Mouse (Mus musculus): ENCODE results near the gene Sec11a.

The Sec11a gene

DNA sequence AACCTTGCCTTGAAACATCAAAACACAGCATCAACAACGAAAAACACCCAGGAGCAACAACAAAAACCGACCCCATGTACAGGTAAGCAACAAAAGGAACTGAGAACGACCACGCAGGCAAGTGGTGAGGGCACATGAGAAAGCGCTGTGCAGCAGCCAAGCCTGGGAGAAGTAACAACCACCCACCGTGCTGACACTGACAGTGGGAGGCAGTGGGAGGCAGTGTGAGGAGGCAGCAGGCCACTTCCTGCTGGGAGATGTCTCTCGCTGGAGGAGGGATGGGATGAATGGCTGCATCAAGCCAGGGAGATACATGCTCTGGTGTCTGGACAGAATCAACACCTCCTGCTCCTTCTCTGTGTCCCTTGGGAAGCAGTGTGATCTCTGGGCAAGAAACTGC is 50.4 kb downstream of the Sec11a start:
- peak in 1 of 2 experiments; percentile 23 for DNase-seq

DNA sequence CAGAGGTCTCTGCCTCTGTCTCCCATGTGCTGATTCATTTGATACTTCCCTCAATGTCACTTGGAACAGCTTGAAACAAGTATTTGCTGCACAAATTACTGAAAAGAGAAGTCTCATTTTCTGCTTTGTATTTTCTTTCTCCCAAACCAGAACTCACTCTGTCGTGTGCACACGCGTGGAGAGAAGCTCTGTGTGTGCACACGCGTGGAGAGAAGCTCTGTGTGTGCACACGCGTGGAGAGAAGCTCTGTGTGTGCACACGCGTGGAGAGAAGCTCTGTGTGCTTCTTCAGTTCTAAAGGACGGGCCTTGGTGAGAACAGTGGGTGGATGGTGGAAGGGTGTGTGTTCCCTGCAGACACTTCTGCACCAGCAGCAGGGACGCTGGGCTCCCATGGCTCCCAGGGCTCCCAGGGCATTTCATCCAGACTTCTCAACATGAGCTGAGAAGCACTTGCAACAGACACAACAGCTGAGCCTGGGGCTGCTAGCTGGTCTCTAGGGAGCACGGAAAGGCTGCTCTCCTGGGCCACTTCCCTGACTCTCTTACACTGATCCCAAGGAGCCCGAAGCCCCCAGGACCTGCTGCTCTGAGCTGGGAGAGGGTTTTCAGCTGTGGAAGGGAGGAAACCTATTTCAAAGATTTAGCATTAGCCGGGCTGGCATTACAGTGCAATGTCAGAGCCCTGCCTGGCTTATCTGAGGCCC is 52.6 kb downstream of the Sec11a start:
- peak in 1 of 2 experiments; percentile 27 for DNase-seq

DNA sequence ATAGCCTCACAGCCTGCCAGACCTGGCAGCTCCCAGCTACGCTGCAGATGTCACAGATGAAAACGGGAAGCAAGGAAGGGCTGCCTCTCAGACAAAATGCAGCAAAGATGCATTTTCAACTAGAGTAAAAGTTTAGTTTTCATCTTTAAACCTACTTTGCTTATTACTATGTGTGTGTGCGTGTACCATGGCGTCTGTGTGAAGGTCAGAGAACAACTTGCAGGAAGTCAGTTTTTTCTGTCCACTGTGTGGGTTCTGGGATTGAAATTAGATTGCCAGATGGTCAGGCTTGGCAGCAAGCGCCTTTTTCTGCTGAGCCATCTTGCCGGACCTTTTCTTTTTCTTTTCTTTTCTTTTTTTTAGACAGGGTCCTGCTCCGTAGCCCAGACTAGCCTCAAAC is 53.4 kb downstream of the Sec11a start:
- no peak for DNase-seq

DNA sequence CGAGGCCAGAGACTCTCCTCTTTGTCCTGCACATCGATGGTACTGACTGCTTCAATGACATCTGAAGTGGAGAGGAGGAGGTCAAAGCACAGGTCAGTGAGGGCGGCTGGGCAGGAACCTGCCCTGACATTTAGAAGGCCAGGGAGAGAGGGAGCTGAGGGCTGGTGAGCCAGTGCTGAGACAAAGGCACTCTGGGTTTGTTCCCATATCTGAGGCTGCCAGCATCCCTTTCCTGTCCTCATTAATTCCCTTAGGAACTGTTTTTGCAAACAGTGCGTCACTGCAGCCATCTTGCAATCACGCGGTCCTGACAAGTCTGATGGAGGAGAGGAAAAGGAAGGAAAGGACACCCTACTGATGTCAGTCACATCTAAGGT is 53.8 kb downstream of the Sec11a start:
- DNase-seq = peak; percentile 24 to 67

DNA sequence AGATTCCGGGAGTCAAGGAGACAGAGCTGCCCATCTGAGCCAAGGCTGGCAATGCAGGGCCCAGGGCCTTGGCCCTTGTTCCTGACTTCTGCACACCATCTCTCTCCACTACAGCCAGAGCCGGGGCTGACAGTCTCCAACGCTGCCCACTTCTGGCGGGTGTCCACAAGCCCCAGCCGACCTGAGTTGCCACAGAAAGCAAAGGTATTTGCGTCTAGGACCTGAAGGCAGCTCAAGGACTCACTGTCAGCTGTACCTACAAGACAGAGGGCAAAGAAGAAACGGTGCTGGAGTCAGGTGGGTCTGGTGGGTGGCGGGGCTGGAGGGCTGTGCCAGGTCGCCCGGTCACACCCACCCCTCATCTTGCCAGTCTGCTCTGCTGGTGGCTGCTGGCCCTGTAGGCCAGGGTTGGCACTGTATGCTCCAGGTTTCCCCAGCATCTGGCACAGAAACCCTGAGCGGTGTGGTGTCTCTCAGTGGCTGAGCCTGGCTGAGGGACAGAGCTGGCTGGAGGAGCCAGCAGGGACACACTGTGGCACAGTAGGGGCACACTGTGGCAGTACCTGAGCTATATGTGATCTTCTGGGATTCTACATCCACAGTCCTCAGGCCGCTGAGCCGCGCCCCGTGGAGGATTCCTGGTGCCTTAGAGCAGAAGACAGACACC is 54.4 kb downstream of the Sec11a start:
- DNase-seq = no peak

DNA sequence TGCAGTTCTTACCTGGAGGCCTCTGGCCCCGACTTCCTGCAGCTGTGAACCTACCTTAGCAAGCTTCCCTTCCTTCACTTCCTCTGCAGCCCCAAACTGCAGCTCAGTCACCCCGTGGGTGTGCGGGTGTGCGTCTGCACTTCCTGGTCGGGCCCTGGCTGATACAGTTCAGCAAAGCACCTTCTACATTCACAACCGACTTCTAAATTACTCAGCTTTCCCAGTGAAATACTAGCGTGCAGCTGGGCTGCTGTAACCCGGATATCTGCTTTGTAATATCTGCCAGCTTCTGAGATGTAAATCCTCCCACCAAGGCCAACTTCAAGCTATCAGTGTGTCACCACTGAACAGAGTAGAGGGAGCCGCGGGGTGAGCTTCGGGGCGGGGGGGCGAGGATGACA is 57.7 kb downstream of the Sec11a start:
- peak in 1 of 2 experiments; percentile 47 for DNase-seq

DNA sequence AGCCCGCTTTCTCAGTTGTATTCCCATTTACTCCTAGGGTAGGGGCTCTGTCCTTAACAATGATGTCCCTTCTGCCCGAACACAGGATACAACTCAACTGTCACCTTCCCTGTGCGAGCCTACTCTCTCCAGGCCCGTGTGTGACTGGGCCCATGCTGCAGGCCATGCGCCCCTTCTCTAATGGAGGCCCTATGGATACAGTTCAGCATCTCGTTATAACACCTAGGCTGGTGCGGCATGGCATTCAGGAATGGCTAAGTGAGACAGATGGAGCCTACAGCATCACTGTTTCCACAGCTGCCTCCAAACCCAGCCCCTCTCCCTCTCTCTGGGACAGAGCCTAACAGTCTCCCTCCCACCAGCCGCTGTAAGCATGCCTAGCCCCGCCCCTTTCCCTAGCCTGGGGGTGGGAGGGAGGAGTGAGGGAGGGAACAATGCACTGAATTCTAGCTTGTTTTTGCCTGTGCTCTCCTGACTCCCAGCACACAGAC is 58.5 kb downstream of the Sec11a start:
- DNase-seq = peak; percentile 67 to 73

DNA sequence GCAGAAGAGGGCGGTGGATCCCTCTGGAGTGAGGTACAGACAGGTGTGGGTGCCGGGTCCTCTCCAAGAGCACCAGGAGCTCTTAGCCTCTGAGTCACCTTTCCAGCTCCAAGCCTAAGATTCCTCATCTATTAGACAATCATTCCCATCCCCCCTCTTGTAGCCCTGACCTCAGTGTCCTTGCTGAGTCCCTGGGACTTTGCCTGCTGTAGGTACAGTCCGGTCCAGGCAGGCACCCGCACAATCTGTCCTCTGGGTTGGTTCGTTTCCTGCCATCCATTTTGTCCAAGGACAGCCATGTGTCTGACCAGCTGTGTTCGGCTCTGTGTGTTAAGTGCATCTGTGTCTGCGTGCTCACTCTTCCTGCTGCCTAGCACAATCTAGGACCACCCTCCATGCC is 59.0 kb downstream of the Sec11a start:
- peak in 1 of 2 experiments; percentile 49 for DNase-seq

DNA sequence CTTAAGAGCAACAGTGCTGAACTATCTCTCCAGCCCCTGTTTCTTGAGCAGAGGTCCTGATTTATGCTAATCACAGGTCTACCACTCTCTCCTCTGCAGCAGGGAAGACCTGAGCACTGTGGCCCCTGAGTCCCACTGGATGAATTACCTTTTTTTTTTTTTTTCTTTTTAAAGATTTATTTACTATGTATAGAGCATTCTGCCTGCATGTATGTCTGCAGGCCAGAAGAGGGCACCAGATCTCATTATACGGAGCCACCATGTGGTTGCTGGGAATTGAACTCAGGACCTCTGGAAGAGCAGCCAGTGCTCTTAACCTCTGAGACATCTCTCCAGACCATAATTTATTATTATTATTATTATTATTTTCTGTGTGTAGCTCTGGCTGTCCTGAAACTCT is 61.9 kb downstream of the Sec11a start:
- no peak for DNase-seq

DNA sequence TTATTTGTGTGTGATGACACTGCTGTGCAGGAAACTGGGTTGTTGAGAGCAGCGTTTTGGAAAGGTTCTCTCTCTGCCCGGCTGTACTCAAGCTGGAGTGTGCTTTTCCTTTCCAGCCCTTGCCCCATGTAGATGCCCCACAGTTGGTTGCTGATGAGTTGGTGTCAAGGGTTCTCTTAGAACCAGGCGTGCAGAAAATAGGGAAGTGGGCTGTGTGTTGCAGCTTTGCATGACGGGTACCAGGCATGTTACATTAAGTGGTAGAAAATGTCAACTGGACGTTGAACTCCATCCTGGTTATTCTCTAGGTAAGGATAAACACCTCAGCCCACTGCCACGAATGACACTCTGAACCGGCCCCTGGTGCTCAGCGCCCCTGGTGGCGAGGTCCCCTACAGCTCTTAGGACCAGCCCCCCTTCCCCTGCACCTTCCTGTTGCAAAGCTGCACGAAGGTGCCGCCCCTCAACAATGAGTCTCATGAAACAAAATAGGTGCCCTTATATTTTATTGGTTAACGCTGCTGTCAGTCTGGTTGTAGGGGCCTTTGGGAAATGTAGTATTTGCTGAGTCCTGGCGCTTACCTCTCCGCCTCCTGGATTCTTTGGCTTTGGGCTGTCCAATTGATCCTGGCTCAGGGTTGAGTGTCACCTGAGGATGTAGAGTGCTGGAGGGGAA is 64.6 kb downstream of the Sec11a start:
- peak; percentile 70 to 88 for DNase-seq

DNA sequence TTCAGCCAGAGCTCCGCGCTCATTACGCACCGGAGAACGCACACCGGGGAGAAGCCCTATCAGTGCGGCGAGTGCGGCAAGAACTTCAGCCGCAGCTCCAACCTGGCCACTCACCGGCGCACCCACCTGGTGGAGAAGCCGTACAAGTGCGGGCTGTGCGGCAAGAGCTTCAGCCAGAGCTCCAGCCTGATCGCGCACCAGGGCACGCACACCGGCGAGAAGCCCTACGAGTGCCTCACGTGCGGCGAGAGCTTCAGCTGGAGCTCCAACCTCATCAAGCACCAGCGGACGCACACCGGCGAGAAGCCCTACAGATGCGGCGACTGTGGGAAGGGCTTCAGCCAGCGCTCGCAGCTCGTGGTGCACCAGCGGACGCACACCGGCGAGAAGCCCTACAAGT is 71.9 kb downstream of the Sec11a start:
- no peak for DNase-seq

DNA sequence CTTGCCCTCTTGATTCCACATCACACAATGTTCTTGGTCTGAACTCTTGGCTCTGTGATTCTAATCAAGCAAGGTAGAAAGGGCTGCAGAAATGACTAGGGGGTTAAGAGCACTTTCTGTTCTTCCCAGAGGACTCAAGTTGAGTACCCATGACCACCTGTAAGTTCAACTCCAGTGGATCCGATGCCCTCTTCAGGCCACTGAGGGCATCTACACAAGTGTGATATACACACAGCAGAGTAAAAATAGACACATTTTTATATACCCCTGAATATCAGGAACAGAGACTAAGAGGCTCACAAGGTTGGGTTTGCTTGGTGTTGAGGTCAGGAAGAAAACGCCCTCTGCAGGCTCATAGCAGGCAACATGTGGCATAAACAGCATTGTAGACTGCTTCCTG is 73.9 kb downstream of the Sec11a start:
- DNase-seq = no peak

DNA sequence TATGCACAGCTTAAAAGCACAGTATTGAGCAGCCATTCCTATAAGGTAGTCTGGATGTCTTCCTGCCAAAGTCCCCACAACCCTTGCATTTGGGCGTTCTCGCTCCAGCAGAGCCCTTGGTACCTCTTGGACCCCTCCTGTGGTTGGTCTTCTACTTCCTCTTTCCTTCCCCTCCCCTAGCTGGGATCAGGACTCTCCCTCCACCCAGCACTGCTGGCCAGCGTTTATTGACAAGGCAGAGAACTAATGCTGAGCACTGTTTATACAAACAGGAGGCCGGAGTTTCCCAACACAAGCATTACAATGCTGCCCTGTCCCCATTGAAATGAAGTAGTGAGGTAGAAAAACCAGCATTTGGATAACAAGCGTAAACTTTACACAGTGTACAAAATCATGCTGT is 74.5 kb downstream of the Sec11a start:
- no peak for DNase-seq

DNA sequence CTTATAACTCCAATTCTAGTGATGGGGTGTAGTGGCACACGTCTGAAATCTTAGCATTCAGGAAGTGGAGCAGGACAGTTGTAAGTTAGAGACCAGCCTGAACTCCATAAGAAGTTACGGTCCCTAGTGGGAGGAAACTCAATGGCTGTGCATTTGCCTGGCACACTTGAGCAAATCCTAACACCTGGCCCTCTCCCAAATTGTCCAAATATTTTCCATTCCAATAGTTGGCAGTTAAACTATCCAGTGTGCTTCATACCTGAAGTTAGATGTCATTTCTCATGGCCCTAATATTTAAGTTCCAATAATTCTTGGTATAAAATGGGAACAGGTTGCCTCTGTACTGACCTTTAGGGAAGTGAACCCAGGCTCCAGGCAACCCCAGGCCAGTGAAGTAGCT is 78.9 kb downstream of the Sec11a start:
- DNase-seq = no peak

DNA sequence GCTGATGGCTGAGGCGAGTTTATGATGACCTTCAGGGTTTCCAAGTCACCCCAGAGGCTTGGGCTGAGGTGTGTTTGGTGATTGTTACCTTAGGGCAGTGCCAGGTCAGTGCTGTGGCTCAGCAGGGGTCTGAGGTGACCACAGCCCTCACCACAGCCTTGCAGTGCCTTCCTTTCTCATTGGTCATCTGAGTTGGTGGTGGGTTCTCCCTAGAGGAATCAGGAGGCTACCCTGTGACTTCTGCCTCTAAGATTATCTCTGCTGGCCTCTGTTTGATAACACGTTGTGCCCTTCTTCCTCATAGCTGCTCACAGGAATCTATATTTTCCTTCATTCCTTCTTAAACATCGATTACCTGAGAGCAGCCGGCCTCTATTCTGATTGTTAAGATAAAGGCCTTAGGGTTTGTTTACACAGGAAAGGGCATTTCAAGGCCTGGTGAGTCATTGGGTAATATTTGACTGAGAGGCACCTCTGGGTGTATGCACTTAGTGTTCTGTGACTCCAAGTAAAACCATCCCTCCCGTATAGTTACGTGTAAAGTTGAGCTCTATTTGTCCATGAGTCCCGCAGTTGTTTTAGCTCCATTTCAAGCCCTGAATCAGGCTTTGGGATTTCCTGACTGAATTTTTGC is 80.9 kb downstream of the Sec11a start:
- peak in 1 of 2 experiments; percentile 65 for DNase-seq

DNA sequence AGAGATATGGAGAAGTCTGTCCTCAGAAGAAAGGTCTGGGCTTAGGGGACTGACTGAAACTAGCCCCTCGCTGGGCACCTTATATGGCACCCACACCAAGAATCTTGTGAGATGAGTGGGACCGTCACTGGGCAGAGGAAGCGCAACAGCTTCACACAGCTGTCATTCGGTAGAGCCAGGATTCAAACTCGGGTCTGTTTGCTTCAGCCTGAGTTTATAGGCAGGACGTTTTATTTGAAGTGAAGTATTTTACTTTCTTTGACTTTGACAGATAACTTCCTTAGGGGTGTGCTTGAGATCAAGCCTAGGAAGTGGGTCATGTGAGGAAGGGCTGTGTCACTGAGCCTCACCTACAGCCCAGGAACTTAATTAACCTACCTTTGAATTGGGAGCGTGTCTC is 82.1 kb downstream of the Sec11a start:
- no peak for DNase-seq

DNA sequence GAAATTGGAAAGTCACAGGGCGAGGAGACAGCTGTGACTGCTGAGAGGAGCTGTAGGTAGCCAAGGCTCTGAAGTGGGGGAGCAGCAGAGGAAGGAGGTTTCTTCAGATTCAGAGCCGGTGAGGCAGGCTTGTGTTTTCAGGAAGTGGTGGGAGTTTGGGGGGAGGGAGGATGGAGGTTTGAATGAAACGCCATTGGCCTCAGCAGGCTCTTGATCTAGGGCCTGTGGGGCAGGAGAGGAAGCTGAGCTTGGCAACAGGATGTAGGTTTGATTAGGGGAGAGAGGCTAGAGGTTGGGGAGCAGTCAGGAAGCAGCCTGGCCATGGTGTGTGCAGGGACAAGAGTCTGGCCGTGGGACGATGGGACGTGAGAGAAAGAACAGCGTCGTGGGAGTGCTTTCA is 82.7 kb downstream of the Sec11a start:
- peak in 1 of 2 experiments; percentile 45 for DNase-seq

DNA sequence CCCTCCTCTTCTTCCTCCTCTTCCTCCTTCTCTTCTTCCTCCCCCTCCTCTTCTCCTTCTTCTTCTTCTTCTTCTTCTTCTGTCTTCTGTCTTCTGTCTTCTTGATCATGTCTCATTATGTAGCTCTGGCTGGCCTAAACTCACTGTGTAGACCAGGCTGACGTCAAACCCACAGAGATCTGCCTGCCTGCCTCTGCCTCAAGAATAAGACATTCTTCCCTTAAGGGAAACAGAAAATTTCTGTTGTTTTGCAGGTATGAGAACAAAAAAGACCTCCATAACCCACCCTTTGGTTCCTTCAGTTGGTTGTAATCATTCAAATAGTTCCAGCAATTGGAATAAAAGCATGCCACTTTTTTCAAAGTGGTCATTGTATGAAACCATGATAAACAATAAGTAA is 83.4 kb downstream of the Sec11a start:
- DNase-seq = no peak

DNA sequence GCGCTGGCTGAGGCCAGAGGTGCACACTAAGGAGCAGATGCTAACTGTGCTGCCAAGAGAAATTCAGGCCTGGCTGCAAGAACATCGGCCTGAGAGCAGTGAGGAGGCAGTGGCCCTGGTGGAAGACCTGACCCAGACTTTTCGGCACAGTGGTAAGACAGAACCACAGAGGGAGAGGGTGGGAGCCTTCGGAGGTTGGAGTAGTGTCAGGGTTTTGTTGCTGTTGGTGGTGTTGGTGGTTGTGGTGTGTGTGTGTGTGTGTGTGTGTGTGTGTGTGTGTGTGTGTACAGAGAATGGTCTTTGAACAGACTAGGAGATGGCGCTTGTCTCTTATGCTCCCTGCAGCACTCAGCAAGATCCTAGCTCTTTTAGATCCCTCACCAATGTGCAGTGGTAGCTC is 84.1 kb downstream of the Sec11a start:
- no peak for DNase-seq

DNA sequence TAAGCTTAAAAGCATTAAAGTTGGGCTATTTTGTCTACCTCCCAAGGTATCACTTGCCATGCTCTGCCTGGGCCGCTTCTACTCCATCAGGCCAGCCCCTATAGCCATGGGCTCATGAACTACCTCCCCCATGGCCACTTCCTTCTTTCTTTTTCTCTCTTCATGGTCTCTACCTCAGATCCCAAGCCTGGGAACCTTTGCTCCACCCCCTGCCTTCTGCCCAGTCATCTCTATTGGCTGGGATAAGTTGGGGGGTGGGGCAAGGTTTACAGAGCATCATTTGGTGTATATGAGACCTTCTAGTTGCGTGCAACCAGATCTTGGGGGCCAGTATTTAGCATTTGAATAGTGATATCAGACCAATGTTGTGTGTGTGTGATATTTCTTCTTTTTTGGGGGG is 85.1 kb downstream of the Sec11a start:
- DNase-seq = no peak

DNA sequence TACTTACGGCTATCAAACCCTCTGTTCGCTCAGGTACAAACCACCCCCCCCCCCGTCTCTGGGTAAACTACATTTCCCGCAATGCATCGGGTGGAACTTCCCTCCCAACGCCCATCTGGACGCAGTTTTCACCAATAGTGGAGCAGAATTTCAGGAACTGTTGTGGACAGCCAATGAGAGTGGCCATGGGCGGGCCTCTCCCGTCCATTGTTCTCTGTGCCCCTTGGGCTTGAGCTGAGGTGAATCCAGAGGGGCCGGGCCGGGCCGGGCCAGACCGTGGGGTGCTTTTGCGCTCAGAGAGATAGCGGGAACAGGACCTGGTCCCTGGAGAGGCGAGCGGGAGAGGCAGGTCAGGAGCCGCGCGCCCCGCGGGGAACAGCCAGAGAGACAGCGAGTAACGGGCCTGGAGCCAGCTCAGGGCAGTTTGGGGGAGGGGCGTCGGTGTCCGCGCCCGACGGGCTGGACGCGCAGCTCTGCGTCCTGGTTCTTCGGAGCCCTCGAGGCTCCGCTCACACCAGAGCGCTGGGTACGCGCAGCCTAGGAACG is 86.8 kb downstream of the Sec11a start, which contains the start of gene Zscan2:
TSS of gene Zscan2 (plus strand) at position 192 of the 546 bp plus-strand sequence.
- DNase-seq = peak; percentile 92 to 96

DNA sequence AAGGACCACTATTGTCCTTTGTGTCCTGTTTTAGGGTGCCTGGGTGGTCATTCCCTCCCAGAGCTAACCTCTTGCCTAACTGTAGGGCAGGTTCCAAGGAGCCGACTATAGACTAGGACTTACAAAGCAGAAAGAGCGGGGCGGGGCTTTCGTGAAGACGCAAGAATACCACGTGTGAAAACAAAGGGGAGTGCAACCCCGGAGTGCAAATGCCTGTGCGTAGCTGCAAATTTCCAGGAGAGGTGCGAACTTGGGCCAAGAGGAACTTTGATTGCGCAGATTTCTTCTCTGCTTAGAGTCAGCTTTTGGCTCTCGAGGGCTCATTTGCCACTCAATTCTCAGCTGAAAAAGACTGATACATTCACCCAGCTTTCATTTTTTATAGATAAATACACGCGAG is 87.4 kb downstream of the Sec11a start:
- DNase-seq = peak; percentile 80 to 86

DNA sequence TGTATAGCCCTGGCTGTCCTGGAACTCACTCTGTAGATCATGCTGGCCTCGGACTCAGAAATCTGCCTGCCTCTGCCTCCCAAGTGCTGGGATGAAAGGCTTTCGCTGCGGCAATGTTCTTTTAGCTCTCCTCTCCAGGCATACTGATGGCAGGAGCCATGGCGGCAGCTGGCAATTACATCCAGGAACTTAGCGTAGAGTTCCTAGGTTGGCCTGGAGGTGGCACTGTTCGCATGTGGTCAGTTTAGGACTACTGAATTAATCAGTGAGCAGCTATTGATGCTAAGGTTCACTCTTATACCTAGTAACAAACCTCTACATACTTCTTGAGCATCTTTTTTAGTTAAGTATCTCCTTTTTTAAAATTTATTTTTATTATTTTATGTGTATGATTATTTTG is 90.4 kb downstream of the Sec11a start:
- DNase-seq = peak; percentile 86 to 88
